Mouse (Mus musculus): ENCODE measurements at regions not wholly inside any gene's neighbourhood (a gene's known extent, or its start where the extent isn't known, plus 50 kb on each side); places are given as distances from the start of the nearest gene placed in this dataset.

DNA sequence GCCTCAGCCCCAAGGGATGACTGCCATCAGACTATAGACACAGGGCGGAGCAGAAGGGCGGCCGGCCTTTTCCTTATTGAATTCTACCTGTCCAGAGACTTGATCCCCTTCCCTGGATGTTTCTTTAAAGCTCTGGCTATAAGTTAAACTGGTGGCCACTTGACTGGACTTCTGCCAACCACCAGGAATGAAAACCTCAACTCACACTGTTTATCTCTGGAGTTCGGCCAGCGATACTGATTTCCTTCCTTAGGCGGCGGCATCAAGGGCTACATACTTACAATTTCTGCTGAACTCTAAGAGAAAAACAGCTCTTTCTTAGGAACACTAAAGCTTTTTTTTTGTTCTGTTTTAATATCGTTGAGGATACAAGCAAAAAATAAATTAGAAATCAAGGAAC lies 104.9 kb upstream of the Tsc22d2 start:
- no peak overlapping the region for H3K4me3 ChIP-seq
- WGBS = 64% methylated on average over 8 of the region's 8 CpGs
- no peak overlapping the region for H3K27ac ChIP-seq
- no peaks in the 10 kb centered on the region for H3K9me3 ChIP-seq
- H3K4me1 ChIP-seq = 0 out of 2 replicates have a peak, but pooled peaks cover 7% of the 10 kb centered on the region
- H3K4me2 ChIP-seq = no peak overlapping the region
- H3K27me3 ChIP-seq = no peaks in the 10 kb centered on the region
- ATAC-seq (ENCODE audit: insufficient number of reproducible peaks, insufficient read depth, low FRiP score, low TSS enrichment, low read depth) = no peak
- H3K36me3 ChIP-seq = no peaks in the 10 kb centered on the region
- H3K9ac ChIP-seq = no peak overlapping the region

DNA sequence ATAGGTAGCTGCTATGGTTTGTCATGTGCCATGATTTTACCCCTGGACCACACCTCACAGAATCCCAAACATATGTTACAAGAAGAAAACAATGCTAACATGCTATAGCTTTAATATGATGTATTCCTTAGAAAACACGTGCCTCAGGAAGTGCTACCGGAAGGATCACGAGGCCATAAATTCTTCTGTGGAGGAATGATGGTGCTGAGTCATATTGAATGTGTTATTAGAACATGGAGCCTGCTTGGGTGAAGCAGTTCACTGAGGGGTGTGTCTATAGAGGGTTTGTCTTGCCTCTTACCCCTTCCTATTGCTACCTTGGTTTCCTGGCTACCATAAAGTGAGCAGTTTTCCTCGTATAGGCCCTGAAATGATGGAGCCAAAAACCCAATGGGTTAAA lies 104.1 kb upstream of the Tsc22d2 start:
- Histone ChIP-seq H3K36me3 (no peaks in the 10 kb centered on the region), H3K9ac (no peak overlapping the region), H3K4me3 (no peak overlapping the region), H3K27me3 (no peaks in the 10 kb centered on the region), H3K27ac (no peak overlapping the region), H3K9me3 (no peaks in the 10 kb centered on the region), H3K4me2 (no peak overlapping the region), H3K4me1 (0 out of 2 replicates have a peak, but pooled peaks cover 7% of the 10 kb centered on the region)
- no peak for ATAC-seq (ENCODE audit: insufficient number of reproducible peaks, insufficient read depth, low FRiP score, low TSS enrichment, low read depth)
- WGBS = 88% methylated on average over 4 of the region's 4 CpGs

DNA sequence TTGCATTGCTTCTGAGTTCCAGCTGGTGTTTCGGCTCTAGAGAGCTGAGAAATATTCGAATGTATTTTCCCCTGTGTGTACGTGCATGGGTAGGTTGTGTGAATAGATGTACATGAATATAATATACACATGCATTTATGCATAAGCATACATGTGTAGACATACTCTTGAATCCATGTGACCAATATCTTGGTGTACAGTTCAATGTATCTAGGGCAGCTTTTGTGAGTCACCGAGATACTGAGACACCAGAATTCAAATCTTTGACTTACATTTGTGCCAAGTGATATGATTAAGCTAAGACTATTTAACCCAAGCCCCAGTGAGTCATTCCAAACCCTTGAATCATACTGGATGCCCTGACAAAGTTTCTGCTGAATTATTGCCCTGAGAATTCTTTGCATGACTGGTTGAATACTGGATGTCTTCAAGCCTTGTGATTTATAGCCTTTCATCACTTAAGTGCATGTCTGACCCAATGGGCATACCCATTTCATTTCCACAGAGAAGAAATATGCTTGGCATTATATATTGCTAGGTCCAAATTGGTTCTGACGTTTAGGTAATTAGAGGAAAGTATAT lies 103.3 kb upstream of the Tsc22d2 start:
- Histone ChIP-seq H3K4me2 (no peak overlapping the region), H3K4me3 (no peak overlapping the region), H3K27me3 (no peaks in the 10 kb centered on the region), H3K36me3 (no peaks in the 10 kb centered on the region), H3K27ac (no peak overlapping the region), H3K4me1 (0 out of 2 replicates have a peak, but pooled peaks cover 7% of the 10 kb centered on the region), H3K9me3 (no peaks in the 10 kb centered on the region), H3K9ac (no peak overlapping the region)
- ATAC-seq (ENCODE audit: insufficient number of reproducible peaks, insufficient read depth, low FRiP score, low TSS enrichment, low read depth) = no peak
- WGBS = 86% methylated on average over 5 of the region's 5 CpGs

DNA sequence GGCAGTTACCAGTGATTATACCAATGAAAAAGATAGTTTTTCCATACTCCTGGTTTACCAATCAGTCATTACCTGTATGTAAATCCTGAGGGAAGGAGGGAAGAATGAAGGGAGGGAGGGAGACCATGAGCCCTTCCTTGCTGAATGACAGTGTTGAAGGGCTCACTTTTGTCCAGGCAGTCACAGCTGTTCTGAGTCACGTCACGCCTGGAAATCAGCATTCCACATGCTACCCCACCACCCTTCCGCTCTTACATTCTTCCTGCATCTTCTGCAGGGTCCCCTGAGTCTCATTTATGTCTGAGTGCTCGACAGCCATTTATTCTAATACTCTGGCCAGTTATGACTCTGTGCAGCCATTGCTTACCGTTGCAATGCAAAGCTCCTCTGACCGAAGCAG lies 101.9 kb upstream of the Tsc22d2 start:
- no peak overlapping the region for H3K9ac ChIP-seq
- WGBS = 52% methylated on average over 6 of the region's 6 CpGs
- H3K27ac ChIP-seq = no peak overlapping the region
- ATAC-seq (ENCODE audit: insufficient number of reproducible peaks, insufficient read depth, low FRiP score, low TSS enrichment, low read depth) = no peak
- H3K4me2 ChIP-seq = no peak overlapping the region
- no peaks in the 10 kb centered on the region for H3K27me3 ChIP-seq
- no peaks in the 10 kb centered on the region for H3K36me3 ChIP-seq
- H3K9me3 ChIP-seq = no peaks in the 10 kb centered on the region
- 0 out of 2 replicates have a peak, but pooled peaks cover 7% of the 10 kb centered on the region for H3K4me1 ChIP-seq
- H3K4me3 ChIP-seq = no peak overlapping the region

DNA sequence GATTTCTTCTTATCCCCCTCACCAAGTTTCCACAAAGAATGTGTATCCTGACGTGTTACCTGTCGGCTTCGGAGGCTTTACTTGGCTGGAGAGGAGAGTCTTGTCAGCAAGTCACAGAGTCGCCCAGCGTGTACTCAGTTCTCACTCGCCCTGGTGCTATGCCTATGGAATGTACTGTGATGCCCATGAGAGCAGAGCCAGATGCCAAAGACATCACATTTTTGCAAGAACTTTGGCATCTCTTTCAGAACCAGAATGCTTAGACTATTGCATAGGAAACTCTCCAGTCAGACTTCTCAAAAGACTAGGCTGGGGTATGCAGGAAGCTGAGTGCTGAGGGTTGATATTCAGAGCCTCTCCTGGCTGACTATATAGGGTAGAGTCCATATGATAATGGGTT lies 99.3 kb upstream of the Tsc22d2 start:
- Histone ChIP-seq H3K27me3 (no peaks in the 10 kb centered on the region), H3K9me3 (no peaks in the 10 kb centered on the region), H3K4me3 (no peak overlapping the region), H3K36me3 (no peaks in the 10 kb centered on the region), H3K9ac (no peak overlapping the region), H3K4me2 (no peak overlapping the region), H3K4me1 (peaks cover 8% of the 10 kb centered on the region; the same call in 1 of the 2 replicates), H3K27ac (no peak overlapping the region)
- 76% methylated on average over 6 of the region's 6 CpGs for WGBS
- no peak for ATAC-seq (ENCODE audit: insufficient number of reproducible peaks, insufficient read depth, low FRiP score, low TSS enrichment, low read depth)

DNA sequence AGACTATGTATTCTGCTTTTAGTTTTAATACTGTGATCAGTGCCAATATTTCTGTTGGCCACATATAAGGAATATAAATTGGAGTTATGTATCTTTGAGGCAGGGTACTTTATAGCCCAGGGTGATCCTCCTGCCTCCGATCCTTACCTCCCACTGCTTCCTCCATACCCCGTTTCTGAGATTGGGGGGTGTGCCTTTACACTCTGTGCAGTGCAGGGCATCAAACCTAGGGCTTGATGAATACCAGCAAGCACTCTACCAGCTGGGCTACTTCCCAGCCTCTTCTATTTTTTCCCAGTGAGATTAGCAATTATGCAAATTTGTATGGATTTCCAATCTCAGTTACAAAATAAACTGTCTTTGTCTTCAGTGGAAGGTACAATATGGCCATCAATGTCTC lies 97.3 kb upstream of the Tsc22d2 start:
- 48% methylated on average over 2 of the region's 2 CpGs for WGBS
- H3K4me3 ChIP-seq = no peak overlapping the region
- H3K27me3 ChIP-seq = no peaks in the 10 kb centered on the region
- no peak overlapping the region for H3K9ac ChIP-seq
- H3K36me3 ChIP-seq = no peaks in the 10 kb centered on the region
- H3K4me2 ChIP-seq = no peak overlapping the region
- no peak for ATAC-seq (ENCODE audit: insufficient number of reproducible peaks, insufficient read depth, low FRiP score, low TSS enrichment, low read depth)
- no peaks in the 10 kb centered on the region for H3K9me3 ChIP-seq
- H3K27ac ChIP-seq = no peak overlapping the region
- H3K4me1 ChIP-seq = peaks cover 8% of the 10 kb centered on the region; the same call in 1 of the 2 replicates

DNA sequence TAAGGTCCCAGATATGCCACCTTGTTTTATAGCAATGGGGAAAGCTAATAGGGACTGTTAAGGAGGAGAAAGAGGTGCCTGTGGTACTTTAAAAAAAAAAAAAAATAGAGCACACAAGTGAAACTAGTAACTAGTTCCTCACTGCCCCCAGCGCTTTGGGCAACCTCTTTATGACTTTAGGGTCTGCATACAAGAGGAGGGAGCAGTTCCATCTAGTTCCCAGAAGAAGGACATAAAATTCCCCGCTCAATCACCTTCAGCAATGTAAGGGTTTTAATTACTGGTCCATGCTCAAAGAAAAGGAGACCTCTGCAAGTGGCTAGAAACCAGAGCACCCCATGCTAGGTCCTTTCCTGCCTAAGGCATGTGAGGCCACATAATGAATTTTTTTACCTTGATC lies 95.8 kb upstream of the Tsc22d2 start:
- Histone ChIP-seq H3K4me3 (no peak overlapping the region), H3K27ac (no peak overlapping the region), H3K9me3 (no peaks in the 10 kb centered on the region), H3K4me1 (peaks cover 4% of the 10 kb centered on the region; the same call in 1 of the 2 replicates), H3K4me2 (no peak overlapping the region), H3K36me3 (no peaks in the 10 kb centered on the region), H3K9ac (no peak overlapping the region), H3K27me3 (no peaks in the 10 kb centered on the region)
- no peak for ATAC-seq (ENCODE audit: insufficient number of reproducible peaks, insufficient read depth, low FRiP score, low TSS enrichment, low read depth)
- WGBS = 68% methylated on average over 2 of the region's 2 CpGs

DNA sequence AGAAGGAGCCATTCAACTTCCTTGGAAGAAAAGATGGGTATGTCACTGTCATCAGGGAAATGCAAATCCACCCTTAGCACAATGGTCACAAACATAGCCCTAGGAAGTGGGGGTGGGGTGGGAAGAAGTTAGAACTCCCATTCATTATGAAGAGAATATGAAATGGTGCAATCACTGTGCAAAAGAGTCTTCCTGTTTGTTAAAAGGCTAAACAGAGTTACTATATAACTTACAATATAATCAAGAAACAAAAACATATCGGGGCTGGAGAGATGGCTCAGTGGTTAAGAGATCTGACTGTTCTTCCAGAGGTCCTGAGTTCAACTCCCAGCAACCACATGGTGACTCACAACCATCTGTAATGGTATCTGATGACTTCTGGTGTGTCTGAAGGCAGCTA lies 95.1 kb upstream of the Tsc22d2 start:
- no peaks in the 10 kb centered on the region for H3K27me3 ChIP-seq
- 79% methylated on average over 1 of the region's 1 CpGs for whole genome bisulfite sequencing

DNA sequence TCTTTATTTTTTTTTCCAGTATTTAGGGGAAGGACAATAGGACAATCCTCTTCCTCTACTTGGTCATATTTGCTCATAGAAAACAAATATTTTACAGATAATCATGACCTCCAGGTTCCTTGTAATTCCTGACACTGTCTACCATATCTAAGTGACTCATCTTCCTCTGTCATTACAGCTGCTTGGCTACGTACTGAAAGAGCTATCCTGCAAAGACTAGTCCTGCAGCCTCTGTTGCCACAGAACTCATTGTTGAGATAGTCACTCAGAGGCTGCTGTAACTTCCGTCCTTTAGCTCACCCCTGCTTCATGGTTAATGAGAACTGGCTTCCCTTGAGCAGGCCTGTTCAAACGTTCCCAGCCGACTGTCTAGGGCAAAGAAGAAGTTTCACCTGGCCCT lies 93.7 kb upstream of the Tsc22d2 start:
- H3K4me1 ChIP-seq = peaks cover 4% of the 10 kb centered on the region; the same call in 1 of the 2 replicates
- no peaks in the 10 kb centered on the region for H3K36me3 ChIP-seq
- no peak overlapping the region for H3K4me2 ChIP-seq
- no peaks in the 10 kb centered on the region for H3K9me3 ChIP-seq
- 73% methylated on average over 4 of the region's 4 CpGs for whole genome bisulfite sequencing
- no peaks in the 10 kb centered on the region for H3K27me3 ChIP-seq
- no peak overlapping the region for H3K27ac ChIP-seq
- no peak overlapping the region for H3K4me3 ChIP-seq
- no peak overlapping the region for H3K9ac ChIP-seq
- ATAC-seq (ENCODE audit: insufficient number of reproducible peaks, insufficient read depth, low FRiP score, low TSS enrichment, low read depth) = no peak

More for the DNA sequence above, 95.1 kb upstream of the Tsc22d2 start:
- no peak for ATAC-seq (ENCODE audit: insufficient number of reproducible peaks, insufficient read depth, low FRiP score, low TSS enrichment, low read depth)
- H3K4me2 ChIP-seq = no peak overlapping the region
- no peak overlapping the region for H3K27ac ChIP-seq
- H3K4me3 ChIP-seq = no peak overlapping the region
- H3K4me1 ChIP-seq = peaks cover 4% of the 10 kb centered on the region; the same call in 1 of the 2 replicates
- H3K36me3 ChIP-seq = no peaks in the 10 kb centered on the region
- H3K9me3 ChIP-seq = no peaks in the 10 kb centered on the region
- H3K9ac ChIP-seq = no peak overlapping the region

DNA sequence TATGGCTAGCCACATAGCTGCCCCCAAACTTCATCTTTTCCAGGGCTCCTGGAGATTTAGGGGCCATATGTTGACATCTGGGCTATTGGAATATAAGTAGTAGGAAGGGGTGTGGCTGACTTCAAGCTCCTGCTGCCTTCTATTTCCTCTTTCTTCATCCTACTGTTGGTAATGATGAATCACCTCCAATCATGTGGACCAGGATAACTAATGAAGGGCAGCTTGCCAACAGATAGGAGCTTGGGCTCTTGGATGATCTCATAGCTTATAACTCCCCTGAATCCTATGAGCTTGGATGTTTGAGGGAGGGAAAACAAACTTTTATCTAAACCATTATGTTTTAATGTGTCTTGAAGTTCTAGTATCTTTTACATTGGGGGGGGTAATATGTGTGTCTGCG lies 92.2 kb upstream of the Tsc22d2 start:
- 100% methylated on average over 1 of the region's 1 CpGs for WGBS
- H3K9ac ChIP-seq = no peak overlapping the region
- H3K27me3 ChIP-seq = no peaks in the 10 kb centered on the region
- no peak overlapping the region for H3K4me2 ChIP-seq
- H3K4me1 ChIP-seq = peaks cover 4% of the 10 kb centered on the region; the same call in 1 of the 2 replicates
- no peaks in the 10 kb centered on the region for H3K9me3 ChIP-seq
- no peaks in the 10 kb centered on the region for H3K36me3 ChIP-seq
- H3K27ac ChIP-seq = no peak overlapping the region
- no peak overlapping the region for H3K4me3 ChIP-seq
- no peak for ATAC-seq (ENCODE audit: insufficient number of reproducible peaks, insufficient read depth, low FRiP score, low TSS enrichment, low read depth)

DNA sequence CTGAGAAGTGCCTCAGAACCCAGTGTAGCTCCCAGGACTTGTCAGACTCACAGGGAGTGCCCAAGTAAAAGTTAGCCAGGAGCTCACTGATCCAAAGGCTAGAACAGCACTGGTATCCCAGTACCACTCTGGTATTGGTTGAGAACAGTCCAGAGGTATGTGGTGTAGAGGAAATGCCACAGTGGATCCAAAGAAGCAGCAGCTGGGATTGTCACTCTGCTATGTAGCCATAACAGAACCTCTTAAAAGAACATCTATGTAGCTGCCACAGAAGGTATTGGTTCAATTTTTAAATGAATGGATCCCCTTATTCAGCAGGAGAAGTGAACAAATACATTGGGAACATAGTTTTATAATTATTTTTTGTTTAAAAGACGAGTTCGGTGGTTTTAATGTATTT lies 86.8 kb upstream of the Tsc22d2 start:
- Histone ChIP-seq H3K9me3 (no peaks in the 10 kb centered on the region), H3K27ac (no peak overlapping the region), H3K4me1 (no peaks in the 10 kb centered on the region), H3K4me3 (no peak overlapping the region), H3K4me2 (no peak overlapping the region), H3K36me3 (no peaks in the 10 kb centered on the region), H3K27me3 (no peaks in the 10 kb centered on the region), H3K9ac (no peak overlapping the region)
- no peak for ATAC-seq (ENCODE audit: insufficient number of reproducible peaks, insufficient read depth, low FRiP score, low TSS enrichment, low read depth)
- WGBS = 72% methylated on average over 2 of the region's 2 CpGs

DNA sequence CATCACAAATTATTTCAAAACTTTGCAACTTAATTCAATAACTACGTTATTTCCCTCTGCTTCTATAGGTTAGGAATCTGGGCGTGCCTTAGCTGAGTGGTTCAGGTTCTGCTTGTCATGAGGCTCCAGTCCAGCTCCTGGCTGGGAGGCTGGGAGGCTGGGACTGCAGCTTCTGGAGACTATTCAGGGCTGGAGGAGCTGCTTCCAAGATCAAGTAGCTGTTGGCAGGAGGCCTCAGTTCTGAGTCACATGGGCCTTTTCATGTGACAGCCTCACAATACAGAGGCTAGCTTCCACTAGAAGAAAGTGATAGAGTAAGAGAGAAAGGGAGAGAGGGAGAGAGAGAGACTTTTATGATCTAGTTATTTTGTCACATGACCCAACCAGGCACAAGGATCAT lies 84.3 kb upstream of the Tsc22d2 start:
- no peak overlapping the region for H3K4me2 ChIP-seq
- H3K9ac ChIP-seq = no peak overlapping the region
- H3K36me3 ChIP-seq = no peaks in the 10 kb centered on the region
- H3K4me1 ChIP-seq = peaks cover under 1% of the 10 kb centered on the region
- no peaks in the 10 kb centered on the region for H3K9me3 ChIP-seq
- no peak overlapping the region for H3K4me3 ChIP-seq
- 59% methylated on average over 2 of the region's 2 CpGs for WGBS
- no peaks in the 10 kb centered on the region for H3K27me3 ChIP-seq
- no peak for ATAC-seq (ENCODE audit: insufficient number of reproducible peaks, insufficient read depth, low FRiP score, low TSS enrichment, low read depth)
- H3K27ac ChIP-seq = no peak overlapping the region

Data from embryonic facial prominence, embryonic 13.5 days (tissue).